Mouse (Mus musculus) midbrain, postnatal 0 days (tissue): ENCODE measurements around the gene 9030025P20Rik. TPM values are rescaled to one million over a fixed set of nuclear protein-coding genes. Genes with fewer than 3 reads are reported as not detected.
"Not testable (repeated sequence)": the region's sequence is repeated elsewhere in the genome, so short reads cannot be mapped to it uniquely, and the experiment has no call there.

ENCODE experiments used
- ATAC-seq: fragments of 200-750 bp; cut with Nextera tagmentation; 2 replicates; pipeline ENCODE4 v1.8.0; 2017; ENCODE audit warnings: moderate number of reproducible peaks, mild to moderate bottlenecking, moderate TSS enrichment, moderate library complexity; ENCODE audit not compliant: low FRiP score
- DNase-seq: peaks from one replicate; pipeline ENCODE4 v3.0.0-alpha.2; 2015; ENCODE audit warnings: low spot score
- H3K27ac ChIP-seq: fragments of 300-500 bp; sonication (generic); 2 replicates; pipeline ENCODE4 v1.5.1; 2014; ENCODE audit warnings: low read depth, mild to moderate bottlenecking, low read length, mixed read lengths
- H3K27me3 ChIP-seq: fragments of 300-500 bp; sonication (generic); 2 replicates; pipeline ENCODE4 v1.6.1; 2014; ENCODE audit warnings: low read length, control low read depth, mixed read lengths; ENCODE audit not compliant: insufficient read depth
- H3K36me3 ChIP-seq: fragments of 300-500 bp; sonication (generic); 2 replicates; pipeline ENCODE4 v1.6.1; 2014; ENCODE audit warnings: low read length, control low read depth, mixed read lengths; ENCODE audit not compliant: insufficient read depth
- H3K4me1 ChIP-seq: fragments of 300-500 bp; sonication (generic); 2 replicates; pipeline ENCODE4 v1.6.1; 2014; ENCODE audit warnings: mild to moderate bottlenecking, control low read depth, antibody characterized with exemption, low read length, mixed read lengths; ENCODE audit not compliant: insufficient read depth
- H3K4me2 ChIP-seq: fragments of 300-500 bp; sonication (generic); 2 replicates; pipeline ENCODE4 v1.6.1; 2014; ENCODE audit warnings: low read depth, mild to moderate bottlenecking, low read length, mixed read lengths; ENCODE audit not compliant: poor library complexity, severe bottlenecking
- H3K4me3 ChIP-seq: fragments of 300-500 bp; sonication (generic); 2 replicates; pipeline ENCODE4 v1.5.1; 2014; ENCODE audit warnings: low read depth, mild to moderate bottlenecking, low read length, moderate library complexity
- H3K9ac ChIP-seq: fragments of 300-500 bp; sonication (generic); replicated peaks from 2 replicates; pipeline ENCODE4 v1.6.1; 2014; ENCODE audit warnings: mild to moderate bottlenecking, low read length, moderate library complexity, mixed read lengths; ENCODE audit not compliant: poor library complexity, severe bottlenecking
- H3K9me3 ChIP-seq: fragments of 300-500 bp; sonication (generic); 2 replicates; pipeline ENCODE4 v1.6.1; 2016; ENCODE audit warnings: low read length, control low read depth
- WGBS: fragments of 180-500 bp; shearing (Covaris S2); extraction: QIAGEN DNeasy Blood & Tissue Kit; methylation state at CpG from one replicate; pipeline ENCODE4 v1.1.7; 2014; 5-methylcytosine and 5-hydroxymethylcytosine counted together
- polyA plus RNA-seq: library from polyadenylated mRNA; unstranded; fragments of >200 nt; fragmentation: Nextera tagmentation; extraction: Ambion mirVana; gene quantifications from 2 replicates; pipeline ENCODE4 v1.2.1, GENCODE M21; 2015
- total RNA-seq: library from RNA; depleted of rRNA; stranded (reverse); fragments of >200 nt; gene quantifications from 2 replicates; pipeline ENCODE4 v1.2.3, GENCODE M21; 2014; rRNA removed

The 9030025P20Rik gene
- total and polyA plus RNA-seq, 2 experiments from 2014 or later, result 7.0 to 8.7 TPM

DNA sequence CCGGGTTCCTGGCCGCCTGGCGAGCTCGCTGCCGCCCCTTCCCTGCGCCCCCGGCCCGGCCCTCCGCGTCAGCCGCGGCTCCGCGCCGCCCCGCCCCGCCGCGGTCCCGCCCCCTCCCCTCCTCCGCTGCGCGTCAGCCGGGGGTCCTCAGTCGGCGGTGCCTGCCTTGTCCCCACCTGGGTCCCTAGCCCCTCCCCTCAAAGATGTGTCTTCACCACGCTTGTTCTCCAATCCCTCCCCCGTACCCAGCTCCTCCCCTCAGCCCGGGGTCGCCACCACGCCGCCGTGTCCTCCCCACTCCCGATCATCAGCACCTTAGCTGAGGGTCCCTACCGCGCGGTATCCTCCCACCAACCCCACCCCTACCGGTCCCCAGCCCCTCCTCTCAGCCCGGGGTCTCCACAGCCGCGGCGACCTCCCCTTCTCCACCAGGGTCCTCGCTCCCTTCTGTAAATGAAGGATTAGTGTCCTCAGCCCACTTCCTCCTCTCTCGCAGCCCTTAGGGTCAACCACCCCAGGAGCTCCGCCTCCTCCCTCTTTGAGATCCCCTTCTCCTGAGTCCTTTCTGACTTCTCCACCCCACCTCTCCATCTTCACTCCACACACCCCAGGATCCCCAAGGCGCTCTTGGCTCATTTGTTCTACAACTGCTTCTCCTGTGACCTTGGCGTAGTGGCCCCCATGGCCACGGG lies 46.4 kb downstream of the 9030025P20Rik start:
- H3K9ac ChIP-seq, H3K4me1 ChIP-seq, H3K27me3 ChIP-seq, H3K36me3 ChIP-seq, H3K4me3 ChIP-seq, H3K9me3 ChIP-seq, H3K27ac ChIP-seq, DNase-seq, H3K4me2 ChIP-seq: not testable (repeated sequence)
- no CpG with 5 or more reads among the region's 48 CpGs for WGBS
- ATAC-seq, result peak; percentile 88

DNA sequence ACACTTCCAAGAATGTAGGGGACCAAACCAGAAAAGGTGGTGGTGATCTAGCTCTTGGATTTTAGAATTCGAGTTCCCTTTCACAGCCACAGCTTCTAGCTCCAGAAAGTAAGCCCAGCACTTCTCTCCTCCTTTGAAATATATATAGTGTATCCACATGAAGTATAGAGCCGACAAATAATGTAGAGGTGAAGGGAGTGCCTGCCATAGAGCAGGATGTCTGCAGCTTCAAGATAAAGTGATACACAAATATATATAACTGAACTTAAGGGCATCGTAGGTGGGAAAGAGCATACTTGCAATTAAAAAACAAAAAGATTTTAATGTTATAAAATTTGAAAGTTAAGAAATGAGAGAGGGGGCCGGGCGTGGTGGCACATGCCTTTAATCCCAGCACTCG lies 47.2 kb downstream of the 9030025P20Rik start:
- H3K36me3 ChIP-seq, ATAC-seq, DNase-seq, H3K27ac ChIP-seq, H3K9me3 ChIP-seq, H3K4me3 ChIP-seq, H3K4me2 ChIP-seq, H3K27me3 ChIP-seq, H3K9ac ChIP-seq, H3K4me1 ChIP-seq: not testable (repeated sequence)
- WGBS, result no CpG with 5 or more reads among the region's 6 CpGs

DNA sequence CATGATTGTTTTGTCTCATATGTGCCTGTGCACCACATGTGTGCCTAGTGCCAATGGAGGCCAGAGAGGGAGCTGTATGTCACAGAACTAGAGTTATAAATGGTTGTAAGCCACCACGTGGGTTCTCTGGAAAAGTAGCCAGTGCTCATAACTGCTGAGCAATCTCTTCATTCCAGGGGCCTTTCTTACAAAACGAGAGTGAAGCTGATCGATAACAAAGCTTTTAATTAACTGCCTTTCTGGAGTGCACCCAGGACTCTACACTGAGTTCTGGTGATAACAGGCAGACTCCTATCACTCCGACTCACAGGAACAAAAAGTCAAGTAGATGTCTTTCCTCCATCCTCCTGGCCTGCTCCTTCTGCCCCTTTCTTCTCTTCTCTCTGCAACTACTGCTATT lies 53.1 kb downstream of the 9030025P20Rik start:
- DNase-seq, H3K4me2 ChIP-seq, ATAC-seq, H3K4me1 ChIP-seq, H3K4me3 ChIP-seq, H3K9me3 ChIP-seq, H3K9ac ChIP-seq, H3K27me3 ChIP-seq, H3K27ac ChIP-seq, H3K36me3 ChIP-seq: not testable (repeated sequence)
- no CpG with 5 or more reads among the region's 4 CpGs for WGBS

DNA sequence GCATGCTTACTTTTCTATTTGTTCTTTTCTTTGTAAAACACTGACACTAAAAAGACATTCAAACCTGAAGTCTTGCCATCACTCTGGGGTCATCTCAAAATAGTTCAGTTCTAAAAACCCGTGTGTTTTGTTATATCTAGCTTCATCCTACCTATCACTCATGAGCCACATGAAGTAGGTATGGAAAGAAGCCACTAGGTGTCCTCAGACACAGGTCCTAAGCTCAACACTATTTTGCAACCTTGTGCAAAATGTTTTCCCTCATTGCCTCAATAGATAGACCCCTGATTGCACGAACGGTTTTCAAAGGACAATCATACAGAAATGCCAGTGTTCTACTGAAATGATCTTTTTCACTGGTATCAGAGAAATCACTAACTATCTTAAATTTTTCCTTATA lies 62.2 kb downstream of the 9030025P20Rik start:
- not testable (repeated sequence) for H3K4me2 ChIP-seq, H3K9me3 ChIP-seq, ATAC-seq, DNase-seq, H3K9ac ChIP-seq, H3K36me3 ChIP-seq, H3K27me3 ChIP-seq, H3K4me1 ChIP-seq, H3K27ac ChIP-seq, H3K4me3 ChIP-seq
- no CpG with 5 or more reads among the region's 3 CpGs for WGBS

Other genes with a start within 250 kb of the 9030025P20Rik start
- gene Wdr27, start 35.3 kb upstream of the 9030025P20Rik start, total RNA-seq, result 1.0 and 2.8 TPM in 2 replicates
- 10.0 and 14.6 TPM in 2 replicates for gene Wdr27, start 35.3 kb upstream of the 9030025P20Rik start, polyA plus RNA-seq
- 15.3 and 16.5 TPM in 2 replicates for gene 1600012H06Rik, start 35.3 kb upstream of the 9030025P20Rik start, total RNA-seq
- 20.2 and 21.1 TPM in 2 replicates for gene 1600012H06Rik, start 35.3 kb upstream of the 9030025P20Rik start, polyA plus RNA-seq
- gene Phf10, start 17.2 kb upstream of the 9030025P20Rik start, total RNA-seq, result 48.8 and 49.9 TPM in 2 replicates
- 12.3 and 14.3 TPM in 2 replicates for gene Phf10, start 17.2 kb upstream of the 9030025P20Rik start, polyA plus RNA-seq
- gene Gm3417, start 322 bp downstream of the 9030025P20Rik start, total RNA-seq, result 4.1 TPM in 1 of 2 replicates, not detected in the other
- 0.86 and 2.7 TPM in 2 replicates for gene Gm3417, start 322 bp downstream of the 9030025P20Rik start, polyA plus RNA-seq
- gene Gm3435, start 31.7 kb downstream of the 9030025P20Rik start, total RNA-seq, result 4.0 and 4.8 TPM in 2 replicates
- gene Gm3435, start 31.7 kb downstream of the 9030025P20Rik start, polyA plus RNA-seq, result 8.7 and 9.1 TPM in 2 replicates
- gene Ermard, start 62.7 kb downstream of the 9030025P20Rik start, total RNA-seq, result 38.4 and 45.2 TPM in 2 replicates
- gene Ermard, start 62.7 kb downstream of the 9030025P20Rik start, polyA plus RNA-seq, result 42.9 and 58.9 TPM in 2 replicates
- not detected in 2 replicates for gene Tcte3, start 63.0 kb downstream of the 9030025P20Rik start, total RNA-seq
- gene Tcte3, start 63.0 kb downstream of the 9030025P20Rik start, polyA plus RNA-seq, result not detected in 2 replicates
- 0.99 and 5.1 TPM in 2 replicates for gene Gm3448, start 63.1 kb downstream of the 9030025P20Rik start, total RNA-seq
- 0.98 and 3.1 TPM in 2 replicates for gene Gm3448, start 63.1 kb downstream of the 9030025P20Rik start, polyA plus RNA-seq